Comparison of ENCODE assay signal across 8 mouse cellular contexts in the genomic region with DNA sequence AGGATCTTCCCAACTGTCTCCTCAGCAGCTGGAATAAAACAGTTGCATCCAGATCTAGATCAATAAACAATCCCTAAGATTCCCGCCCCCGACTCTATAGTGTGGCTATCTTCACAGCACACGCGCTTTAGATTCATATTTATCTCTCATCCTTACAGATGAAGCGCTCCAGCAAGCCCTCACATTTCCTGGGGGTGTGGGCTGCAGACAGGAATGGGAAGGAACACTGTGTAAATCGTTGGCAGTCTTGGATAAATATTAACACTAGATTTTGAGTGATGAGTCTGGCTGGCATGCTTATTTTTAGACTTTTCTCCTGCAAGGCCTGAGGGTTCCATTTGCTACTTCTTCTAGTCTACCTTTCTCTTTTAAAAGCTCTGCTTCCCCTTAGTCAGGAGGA. TPM values are rescaled to one million over a fixed set of nuclear protein-coding genes. Genes with fewer than 3 reads are reported as not detected.
DNase-seq lines count a peak whose midpoint lies in the region; ATAC-seq and TF ChIP-seq lines count a peak whose summit lies in the region.

No protein-coding gene starts in this region.

- peak overlapping the region; percentile 85 for H3K9ac ChIP-seq in hindbrain, embryonic 12.5 days

- H3K4me3 ChIP-seq in E14TG2a.4 (replicated peaks; ENCODE audit: low read length): peak overlapping the region; percentile 95
- peak overlapping the region; percentile 79 for H3K4me3 ChIP-seq in hindbrain, embryonic 12.5 days
- H3K4me3 ChIP-seq in small intestine, adult 2 months (ENCODE audit: low read depth, low read length): peak overlapping the region; percentile 24; the same call in 1 of the 2 replicates

- peaks cover 50% of the 10 kb centered on the region for H3K36me3 ChIP-seq in E14TG2a.4 (ENCODE audit: insufficient read depth, low read length)
- peaks cover 8% of the 10 kb centered on the region for H3K36me3 ChIP-seq in hindbrain, embryonic 12.5 days
- H3K36me3 ChIP-seq in small intestine, adult 2 months (ENCODE audit: control insufficient read depth, insufficient read depth, low read length): peaks cover 20% of the 10 kb centered on the region

- TF ChIP-seq POLR2A in small intestine, adult 2 months (IDR thresholded peaks at IDR 0.05; ENCODE audit: low read depth, low read length): no peak

- H3K4me1 ChIP-seq in E14TG2a.4 (replicated peaks; ENCODE audit: low read depth, low read length): peaks cover 91% of the 10 kb centered on the region
- peaks cover 25% of the 10 kb centered on the region for H3K4me1 ChIP-seq in hindbrain, embryonic 12.5 days
- peaks cover 23% of the 10 kb centered on the region; the same call in 1 of the 2 replicates for H3K4me1 ChIP-seq in small intestine, adult 2 months (ENCODE audit: control insufficient read depth, insufficient read depth, insufficient read length, low read length)

- TF ChIP-seq CTCF in E14TG2a.4 (conservative IDR thresholded peaks at IDR 0.05; ENCODE audit: low read length): no peak
- TF ChIP-seq CTCF in small intestine, adult 2 months (IDR thresholded peaks at IDR 0.05; ENCODE audit: extremely low read depth, insufficient read length, insufficient replicate concordance, low read depth, low read length): no peak

- no peak for ATAC-seq in hindbrain, embryonic 12.5 days (ENCODE audit: low FRiP score)
- ATAC-seq in inflammation-experienced regulatory T-cells, adult 6 months: no peak

- H3K4me2 ChIP-seq in hindbrain, embryonic 12.5 days (replicated peaks): peak overlapping the region; percentile 60

- peaks cover 15% of the 10 kb centered on the region for H3K27me3 ChIP-seq in E14TG2a.4 (ENCODE audit: insufficient read depth, low read length)
- H3K27me3 ChIP-seq in hindbrain, embryonic 12.5 days: peaks cover 6% of the 10 kb centered on the region; the same call in 1 of the 2 replicates
- H3K27me3 ChIP-seq in small intestine, adult 2 months (ENCODE audit: control insufficient read depth, insufficient read depth, low read length): no peaks in the 10 kb centered on the region

- no peaks in the 10 kb centered on the region for H3K9me3 ChIP-seq in E14TG2a.4 (ENCODE audit: low read length)
- H3K9me3 ChIP-seq in hindbrain, embryonic 12.5 days (replicated peaks): no peaks in the 10 kb centered on the region

- WGBS in hindbrain, embryonic 12.5 days: 44% methylated on average over 6 of the region's 6 CpGs
- WGBS in small intestine, adult 2 months: 9% methylated on average over 6 of the region's 6 CpGs

- DNase-seq in NIH3T3 (ENCODE audit: low read depth): peak; percentile 30
- DNase-seq in liver: peak; percentile 57
- DNase-seq in urinary bladder, postnatal 10 days (ENCODE audit: low spot score): no peak
- no peak for DNase-seq in thymus, postnatal 14 days

- peak overlapping the region; percentile 35; the same call in 1 of the 2 replicates for H3K27ac ChIP-seq in hindbrain, embryonic 12.5 days
- 0 out of 2 replicates have a peak overlapping the region, but pooled peaks have one; percentile 93 for H3K27ac ChIP-seq in small intestine, adult 2 months (ENCODE audit: insufficient read depth, low read depth, low read length)

RNA-seq across cellular contexts. Expression of gene Prdx6, which starts 1.6 kb away (rescaled TPM):
- 314 and 331 TPM in 2 replicates for polyA plus RNA-seq in hindbrain, embryonic 12.5 days (2016; fragmentation: Nextera tagmentation; extraction: Ambion mirVana)
- 52.8 and 59.5 TPM in 2 replicates for polyA plus RNA-seq in small intestine, adult 2 months (2012; rRNA removed)
- 100 to 1,000 TPM; 249 to 347 (median 317) TPM for polyA plus RNA-seq in inflammation-experienced regulatory T-cells, adult 6 months (2017; shearing (Covaris generic))

Comparison
In these comparisons a context has a peak if more than half of its experiments do, and no peak if none do; other contexts are left out.
1. H3K4me3 ChIP-seq: peak in every context shown above with its lines; median percentile 95 in E14TG2a.4; 79 in hindbrain, embryonic 12.5 days; 24 in small intestine, adult 2 months.
2. DNase-seq: peak in NIH3T3 (single experiment) and liver (single experiment); none in urinary bladder, postnatal 10 days (single experiment) and thymus, postnatal 14 days (single experiment).